Mouse (Mus musculus): ENCODE results near the gene Fan1.

DNA sequence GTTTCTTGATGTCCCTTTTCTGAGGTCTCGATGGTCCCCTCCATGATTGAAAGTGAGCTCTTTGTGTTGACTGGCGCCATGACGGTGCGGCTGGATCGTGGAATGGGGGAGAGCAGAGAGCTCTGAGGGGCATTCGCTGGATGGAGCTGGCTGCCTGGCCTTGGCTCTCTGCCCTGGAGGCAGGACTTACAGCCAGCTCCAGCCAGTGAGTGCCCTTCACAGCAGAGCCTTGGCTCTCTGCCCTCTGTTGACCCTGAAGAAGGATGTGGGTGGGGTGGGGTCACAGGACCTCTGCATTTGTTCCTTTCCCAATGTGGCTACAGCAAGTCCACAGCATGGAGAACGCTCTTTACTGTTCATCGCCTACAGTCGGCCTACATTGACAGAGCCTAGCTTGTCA is 16.5 kb downstream of the Fan1 start:
- no peak for TF ChIP-seq CTCF (IDR thresholded peaks at IDR 0.05; ENCODE audit: control insufficient read depth, insufficient read depth, insufficient replicate concordance, low read depth, low read length)
- TF ChIP-seq POLR2A (IDR thresholded peaks at IDR 0.05; ENCODE audit: control insufficient read depth, low read depth, low read length): no peak
